Mouse (Mus musculus) left cerebral cortex, postnatal 25 days (tissue): Measurements from ENCODE around the gene Camkmt. TPM values are rescaled to one million over a fixed set of nuclear protein-coding genes. Genes with fewer than 3 reads are reported as not detected.

ENCODE experiments used
- DNase-seq, 2 experiments: peaks; one replicate each; pipeline ENCODE4 v3.0.0; 2022; ENCODE audit warnings: low spot score in 2 of 2, mixed read lengths in 1 of 2
- intact Hi-C: fragments of 180-260 bp; cut with DNase I; formaldehyde crosslinking; loops from one replicate; pipeline ENCODE4 v1.15.1; 2025
- total RNA-seq, 2 experiments: library from RNA; stranded (reverse); gene quantifications; 2 replicates each; pipeline ENCODE4 v1.2.3; 2021

Gene Camkmt
- total RNA-seq, 2 experiments from 2014 or later: 11.8 TPM

GRCm38 (mm10) chr17:85484015-85484414 lies 393.7 kb downstream of the Camkmt start:
- no peak for DNase-seq

GRCm38 (mm10) chr17:85484526-85484925 lies 394.2 kb downstream of the Camkmt start:
- intact Hi-C loops: no loop called here
- DNase-seq: no peak

More at GRCm38 (mm10) chr17:85484015-85484414, 393.7 kb downstream of the Camkmt start:
- intact Hi-C loops: no loop called here

- intact Hi-C loops: loop anchor here (5.0 kb wide), 2 partner anchors 137 to 312 kb away; no protein-coding TSS in a partner anchor
- no peak for DNase-seq
Measured at GRCm38 (mm10) chr17:85485065-85485945, 395.0 kb downstream of the Camkmt start.

GRCm38 (mm10) chr17:85485946-85486533 lies 395.7 kb downstream of the Camkmt start:
- no peak for DNase-seq
- intact Hi-C loops: loop anchor here (1.0 to 5.0 kb wide), 3 partner anchors 120 to 311 kb away; no protein-coding TSS in a partner anchor

- intact Hi-C loops: loop anchor here (1.0 to 5.0 kb wide), 3 partner anchors 119 to 310 kb away; no protein-coding TSS in a partner anchor
- peak in 1 of 2 experiments; percentile 4 for DNase-seq
Measured at GRCm38 (mm10) chr17:85486585-85487480, 396.5 kb downstream of the Camkmt start.

- intact Hi-C loops: loop anchor here (5.0 kb wide), 2 partner anchors 135 to 310 kb away; no protein-coding TSS in a partner anchor
- DNase-seq: no peak
Measured at GRCm38 (mm10) chr17:85487531-85487930, 397.2 kb downstream of the Camkmt start.

GRCm38 (mm10) chr17:85488601-85489487 lies 398.5 kb downstream of the Camkmt start:
- intact Hi-C loops: loop anchor here (2.0 to 5.0 kb wide), 3 partner anchors 133 to 308 kb away; no protein-coding TSS in a partner anchor
- DNase-seq: peak in 1 of 2 experiments; percentile 4

GRCm38 (mm10) chr17:85489488-85489980 lies 399.2 kb downstream of the Camkmt start:
- no peak for DNase-seq
- intact Hi-C loops: loop anchor here (2.0 to 5.0 kb wide), 3 partner anchors 133 to 308 kb away; no protein-coding TSS in a partner anchor

GRCm38 (mm10) chr17:85491491-85491890 lies 401.1 kb downstream of the Camkmt start:
- intact Hi-C loops: no loop called here
- no peak for DNase-seq

- no peak for DNase-seq
- intact Hi-C loops: no loop called here
Measured at GRCm38 (mm10) chr17:85493521-85493920, 403.2 kb downstream of the Camkmt start.

- intact Hi-C loops: no loop called here
- no peak for DNase-seq
Measured at GRCm38 (mm10) chr17:85495012-85495754, 404.8 kb downstream of the Camkmt start.

- no peak for DNase-seq
- intact Hi-C loops: no loop called here
Measured at GRCm38 (mm10) chr17:85495871-85496270, 405.5 kb downstream of the Camkmt start.

GRCm38 (mm10) chr17:85504888-85505287 lies 414.5 kb downstream of the Camkmt start:
- DNase-seq: no peak
- intact Hi-C loops: no loop called here

- intact Hi-C loops: no loop called here
- no peak for DNase-seq
Measured at GRCm38 (mm10) chr17:85506206-85507088, 416.1 kb downstream of the Camkmt start.

- intact Hi-C loops: no loop called here
- DNase-seq: no peak
Measured at GRCm38 (mm10) chr17:85507089-85507460, 416.7 kb downstream of the Camkmt start.
